Mouse (Mus musculus): ENCODE results near the gene Sbsn.

Sbsn gene

GRCm38 (mm10) chr7:30757001-30757400, 5.7 kb downstream of the Sbsn start:
- no peak for DNase-seq (ENCODE audit: low spot score)

DNA sequence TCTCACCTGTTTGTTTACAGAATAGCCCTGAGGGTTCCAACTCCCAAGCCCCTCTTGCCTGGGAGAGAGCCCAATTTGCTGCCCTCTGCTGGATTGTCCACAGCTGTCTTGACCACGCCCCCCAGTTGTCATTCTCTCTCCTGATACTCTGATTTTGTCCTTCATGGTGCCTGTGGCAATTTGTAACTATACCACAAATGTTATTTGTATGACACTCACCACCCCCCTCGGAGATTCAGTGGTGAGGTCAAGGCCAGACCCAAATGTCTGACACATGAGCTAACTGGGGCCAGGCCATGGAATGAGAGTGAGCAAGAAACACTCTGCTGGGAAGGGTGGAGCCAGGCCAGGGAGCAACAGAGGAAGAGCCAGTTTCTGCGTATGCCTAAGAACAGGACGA, 7.6 kb downstream of the Sbsn start:
- peak; percentile 60 for DNase-seq (ENCODE audit: low spot score)

GRCm38 (mm10) chr7:30761769-30762352, 10.6 kb downstream of the Sbsn start:
- DNase-seq (ENCODE audit: low spot score) = no peak

GRCm38 (mm10) chr7:30763456-30763855, 12.2 kb downstream of the Sbsn start, which contains the start of gene Dmkn:
TSS of gene Dmkn (plus strand) at chr7:30763756.
- DNase-seq (ENCODE audit: low spot score) = no peak

- peak; percentile 19 for DNase-seq (ENCODE audit: low spot score)
These were observed 13.9 kb downstream of the Sbsn start for GRCm38 (mm10) chr7:30765173-30765572.

- no peak for DNase-seq (ENCODE audit: low spot score)
These were observed 15.1 kb downstream of the Sbsn start for GRCm38 (mm10) chr7:30766408-30766807.

DNA sequence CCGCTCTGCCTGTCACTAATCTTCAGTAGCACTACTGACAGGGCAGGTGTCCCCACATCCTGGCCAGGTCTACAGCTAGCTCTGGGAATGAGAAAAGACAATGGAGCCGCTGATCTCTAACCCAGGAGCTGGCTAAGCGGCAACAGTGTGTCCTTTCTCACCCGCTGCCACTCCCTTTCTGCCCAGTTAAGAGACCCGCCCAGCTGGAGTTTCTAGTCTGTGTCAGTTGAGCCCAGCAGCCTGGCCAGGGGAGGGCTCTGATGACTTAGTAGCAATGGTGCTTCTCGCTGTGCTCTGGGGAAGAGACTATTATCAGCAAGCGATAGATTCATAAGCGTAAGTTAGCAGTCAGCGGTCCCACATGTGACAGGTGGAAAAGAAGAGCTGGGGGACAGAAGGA, 18.0 kb downstream of the Sbsn start:
- no peak for DNase-seq (ENCODE audit: low spot score)

DNA sequence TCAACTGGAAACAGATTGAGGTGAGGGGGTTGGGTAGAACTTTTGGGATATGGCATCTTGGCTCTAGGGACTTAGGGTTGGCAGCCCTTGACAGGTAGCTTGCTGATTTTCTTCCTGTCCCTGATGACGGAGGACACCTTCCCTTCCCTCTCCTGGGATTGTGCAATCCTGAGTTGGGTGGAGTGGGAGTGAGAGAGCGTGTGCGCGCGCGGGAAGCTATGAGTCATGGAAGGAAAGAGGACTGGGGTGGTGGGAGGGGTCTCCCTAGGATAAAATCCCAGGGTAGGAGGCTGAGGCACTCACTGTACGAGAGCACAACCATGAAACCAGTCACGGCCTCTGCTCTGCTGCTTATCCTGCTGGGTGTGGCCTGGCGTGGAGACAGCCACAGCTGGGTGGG, 24.8 kb downstream of the Sbsn start:
- DNase-seq (ENCODE audit: low spot score) = no peak

DNA sequence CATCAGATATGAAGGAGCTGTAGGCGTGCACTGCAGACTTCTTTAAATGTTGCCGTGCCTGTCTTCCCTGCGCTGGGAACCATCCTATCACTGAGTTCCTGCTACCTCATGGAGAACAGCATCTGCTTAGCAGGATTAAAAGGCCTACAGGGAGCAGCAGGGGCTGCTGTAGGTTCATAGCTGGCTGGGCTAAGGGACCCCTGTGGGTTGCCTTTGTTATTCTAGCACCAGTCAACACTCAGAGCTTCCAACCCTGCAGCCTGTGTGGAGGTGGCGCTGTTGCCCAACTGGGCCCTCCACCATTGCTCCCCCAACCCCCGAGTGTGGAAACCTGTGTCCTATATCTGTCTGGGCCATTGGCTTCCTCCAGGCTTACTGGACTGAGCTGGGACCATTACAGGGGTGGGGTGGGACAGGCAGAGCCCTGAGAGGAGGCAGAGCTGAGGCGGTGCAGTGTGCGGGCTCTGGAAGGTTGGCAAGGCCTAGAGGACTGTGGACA, 25.9 kb downstream of the Sbsn start:
- no peak for DNase-seq (ENCODE audit: low spot score)

GRCm38 (mm10) chr7:30777911-30778310, 26.6 kb downstream of the Sbsn start:
- no peak for DNase-seq (ENCODE audit: low spot score)

- no peak for DNase-seq (ENCODE audit: low spot score)
These were observed 30.5 kb downstream of the Sbsn start for GRCm38 (mm10) chr7:30781792-30782191.

DNA sequence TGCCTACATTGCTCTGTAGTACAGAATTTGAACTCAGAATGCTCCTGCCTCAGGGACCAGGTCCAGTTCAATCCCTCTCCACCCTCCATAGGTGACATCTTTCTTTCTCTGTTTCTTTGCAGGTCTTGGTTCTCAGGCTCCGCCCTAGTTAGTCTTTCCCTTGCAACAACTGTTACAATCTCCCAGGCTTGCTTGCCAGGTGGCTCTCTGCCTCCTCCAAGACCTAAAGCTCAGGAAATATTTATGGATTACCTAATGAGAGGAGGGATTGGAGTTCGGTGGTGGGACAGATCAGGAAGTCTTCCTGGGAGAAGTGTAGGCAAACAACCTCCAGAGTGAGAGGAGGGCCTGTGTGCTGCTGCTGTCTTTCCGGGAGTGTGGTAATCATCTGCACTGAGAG, 31.4 kb downstream of the Sbsn start:
- no peak for DNase-seq (ENCODE audit: low spot score)

GRCm38 (mm10) chr7:30785154-30785553, 33.9 kb downstream of the Sbsn start:
- no peak for DNase-seq (ENCODE audit: low spot score)

DNA sequence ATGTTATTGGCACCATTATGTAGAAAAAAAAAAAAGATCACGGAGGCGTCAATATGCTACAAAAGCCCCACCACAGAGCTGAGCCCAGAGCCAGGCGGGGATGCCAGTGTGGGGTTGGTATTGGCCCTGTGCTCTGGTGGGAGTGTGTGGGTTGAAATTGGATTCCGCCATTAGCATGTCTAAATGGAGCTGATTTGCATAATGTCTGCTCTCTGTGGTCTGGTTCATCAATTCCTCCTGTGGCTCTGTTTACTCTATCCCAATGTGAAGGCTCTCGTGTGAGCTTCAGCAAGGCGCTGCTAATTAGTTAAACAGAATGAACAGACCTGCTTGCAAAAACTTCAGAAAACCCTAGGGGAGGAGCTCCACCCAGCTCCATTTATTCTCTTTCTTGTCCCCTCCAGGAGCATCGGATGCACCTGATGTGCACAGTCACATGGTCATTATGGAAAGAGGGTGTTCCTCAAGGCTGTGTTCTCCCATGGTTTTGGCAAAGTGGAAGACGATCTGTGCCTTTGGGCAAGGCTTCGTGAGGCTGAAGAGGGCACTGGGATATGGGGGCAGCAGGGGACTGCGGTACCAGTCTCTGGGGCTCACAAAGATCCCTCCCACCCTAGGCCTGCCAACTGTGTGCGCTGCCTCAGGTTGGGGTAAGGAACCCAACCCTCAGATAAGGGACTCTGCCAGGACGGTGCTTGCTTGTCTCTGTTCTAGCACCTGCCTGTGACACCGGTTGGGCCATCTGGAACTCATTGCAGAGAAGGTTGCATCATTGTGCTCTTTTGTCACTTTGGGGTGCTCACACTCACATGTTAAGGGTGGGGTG, 34.7 kb downstream of the Sbsn start:
- DNase-seq (ENCODE audit: low spot score) = no peak

GRCm38 (mm10) chr7:30787377-30788022, 36.2 kb downstream of the Sbsn start, which contains the start of gene Krtdap:
TSS of gene Krtdap (plus strand) at chr7:30787896.
- no peak for DNase-seq (ENCODE audit: low spot score)

GRCm38 (mm10) chr7:30790141-30790540, 38.9 kb downstream of the Sbsn start:
- no peak for DNase-seq (ENCODE audit: low spot score)

DNA sequence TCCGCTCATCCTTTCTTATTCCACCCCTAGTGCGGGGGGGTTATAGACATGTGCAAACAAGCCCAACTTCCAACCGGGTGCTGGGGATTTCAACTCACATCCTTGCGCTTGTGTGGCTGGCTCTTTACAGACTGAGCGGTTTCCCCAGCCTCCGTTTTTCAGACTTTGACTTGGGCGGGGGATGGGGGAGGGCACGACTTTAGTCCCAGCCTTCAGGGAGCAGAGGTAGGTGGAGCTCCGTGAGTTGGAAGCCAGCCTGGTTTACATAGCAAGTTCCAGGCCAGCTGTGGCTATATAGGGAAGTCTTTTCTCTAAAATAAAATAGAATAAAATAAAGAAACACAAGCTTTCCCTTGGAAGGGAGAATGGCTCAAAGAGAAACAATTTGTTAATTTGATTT, 40.6 kb downstream of the Sbsn start:
- DNase-seq (ENCODE audit: low spot score) = no peak

GRCm38 (mm10) chr7:30794921-30795320, 43.6 kb downstream of the Sbsn start:
- DNase-seq (ENCODE audit: low spot score) = no peak

DNA sequence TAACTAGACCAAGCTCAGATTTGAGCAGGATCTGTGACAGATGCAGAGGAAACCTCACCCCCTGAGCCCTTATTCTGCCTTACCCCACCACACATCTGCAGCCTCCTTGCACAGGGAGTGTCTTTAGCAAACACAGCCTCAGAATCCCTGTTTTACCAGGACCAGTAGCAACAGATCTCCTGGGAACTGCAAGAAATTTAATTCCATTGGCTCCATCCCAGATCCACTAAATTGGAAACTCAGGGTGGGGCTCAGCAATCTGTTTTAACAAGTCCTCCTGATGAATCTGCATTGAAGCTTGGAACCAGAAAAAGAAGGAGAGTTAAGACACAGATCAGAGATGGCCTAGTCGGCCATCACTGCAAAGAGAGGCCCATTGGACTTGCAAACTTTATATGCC, 45.5 kb downstream of the Sbsn start:
- DNase-seq (ENCODE audit: low spot score) = no peak

DNA sequence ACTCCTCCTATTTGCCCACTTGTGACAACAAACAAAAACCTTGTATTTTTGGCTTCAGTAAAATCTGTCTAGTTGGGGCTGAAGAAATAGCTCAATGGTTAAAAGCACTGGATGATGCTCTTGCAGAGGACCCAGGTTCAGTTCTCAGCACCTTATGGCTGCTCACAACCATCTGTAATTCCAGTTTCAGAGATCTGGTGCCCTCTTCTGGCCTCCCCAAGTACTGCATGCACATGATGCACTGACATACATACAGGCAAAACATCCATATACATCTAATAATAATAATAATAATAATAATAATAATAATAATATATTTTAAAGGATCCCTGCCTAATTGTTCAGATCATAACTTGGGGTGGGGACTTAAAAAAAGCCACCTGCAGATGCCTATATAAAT, 49.4 kb downstream of the Sbsn start:
- no peak for DNase-seq (ENCODE audit: low spot score)

GRCm38 (mm10) chr7:30803256-30803655, 52.0 kb downstream of the Sbsn start:
- no peak for DNase-seq (ENCODE audit: low spot score)

GRCm38 (mm10) chr7:30804026-30804715, 52.9 kb downstream of the Sbsn start:
- no peak for DNase-seq (ENCODE audit: low spot score)

Measured in embryo, embryonic 10.5 days (tissue).